Mouse (Mus musculus) liver, adult 2 months (tissue): Measurements from ENCODE around the gene Syde1. TPM values are rescaled to one million over a fixed set of nuclear protein-coding genes. Genes with fewer than 3 reads are reported as not detected.
A peak's percentile ranks its signal among the peaks of the same experiment; 100 is the strongest.

Experiments used
- DNase-seq: peaks from one replicate; pipeline ENCODE4 v3.0.0-alpha.2; 2011; ENCODE audit warnings: low read depth, low spot score; ENCODE audit errors: extremely low read depth
- H3K27ac ChIP-seq: fragments of 200-500 bp; replicated peaks from 2 replicates; pipeline ENCODE4 v1.5.1; 2012; ENCODE audit warnings: low read depth, mild to moderate bottlenecking, control low read depth, inconsistent platforms, low read length; ENCODE audit not compliant: insufficient read depth
- H3K27me3 ChIP-seq: fragments of 200-500 bp; 2 replicates; pipeline ENCODE4 v1.6.1; 2012; ENCODE audit warnings: mild to moderate bottlenecking, moderate library complexity, low read length, inconsistent platforms; ENCODE audit not compliant: control insufficient read depth, insufficient read depth
- H3K36me3 ChIP-seq: fragments of 200-500 bp; 2 replicates; pipeline ENCODE4 v1.6.1; 2012; ENCODE audit warnings: low read length, inconsistent platforms; ENCODE audit not compliant: control insufficient read depth, insufficient read depth
- H3K4me1 ChIP-seq: fragments of 200-500 bp; 2 replicates; pipeline ENCODE4 v1.6.1; 2011; ENCODE audit warnings: low read length; ENCODE audit not compliant: control insufficient read depth, insufficient read depth
- H3K4me3 ChIP-seq: fragments of 200-500 bp; 2 replicates; pipeline ENCODE4 v1.5.1; 2011; ENCODE audit warnings: low read depth, mild to moderate bottlenecking, control low read depth, low read length, moderate library complexity; ENCODE audit not compliant: insufficient read depth
- H3K79me2 ChIP-seq: fragments of 200-500 bp; 2 replicates; pipeline ENCODE4 v1.6.1; 2012; ENCODE audit warnings: inconsistent platforms, mild to moderate bottlenecking, low read length, moderate library complexity; ENCODE audit not compliant: control insufficient read depth, insufficient read depth
- H3K9ac ChIP-seq: fragments of 200-500 bp; 2 replicates; pipeline ENCODE4 v1.6.1; 2012; ENCODE audit warnings: low read depth, mild to moderate bottlenecking, control low read depth, inconsistent platforms, low read length
- CTCF ChIP-seq: fragments of 200-500 bp; IDR thresholded peaks from 2 replicates; pipeline ENCODE4 v1.5.1; 2011; ENCODE audit warnings: low read depth, low read length, control low read depth
- POLR2A ChIP-seq: fragments of 200-500 bp; IDR thresholded peaks from 2 replicates; pipeline ENCODE4 v1.6.1; 2011; ENCODE audit warnings: low read length, control low read depth; ENCODE audit not compliant: insufficient read depth; ENCODE audit errors: extremely low read depth
- WGBS: fragments of 180-500 bp; shearing (Covaris S2); methylation state at CpG from one replicate; pipeline ENCODE4 v1.1.7; 2018; 5-methylcytosine and 5-hydroxymethylcytosine counted together
- polyA plus RNA-seq: library from polyadenylated mRNA; depleted of rRNA; stranded (reverse); fragments of >200 nt; gene quantifications from 2 replicates; pipeline ENCODE4 v1.2.3, GENCODE M21; 2012
- total RNA-seq: library from RNA; depleted of rRNA; stranded (reverse); fragments of >200 nt; gene quantifications from 2 replicates; pipeline ENCODE4 v1.2.3, GENCODE M21; 2014

Syde1 gene
- total and polyA plus RNA-seq, 2 experiments, result 0.74 to 3.4 TPM

- Histone ChIP-seq H3K27me3 (no peaks in the 10 kb centered on the region), H3K4me1 (peaks cover 2% of the 10 kb centered on the region), H3K36me3 (peaks cover 6% of the 10 kb centered on the region; the same call in 1 of the 2 replicates), H3K27ac (peak overlapping the region; percentile 95), H3K79me2 (no peaks in the 10 kb centered on the region), H3K4me3 (peak overlapping the region; percentile 84), H3K9ac (peak overlapping the region; percentile 81)
- 8% methylated on average over 13 of the region's 13 CpGs for WGBS
- peak; percentile 33 for DNase-seq
- TF ChIP-seq CTCF (no peak), POLR2A (no peak)
Observed at GRCm38 (mm10) chr10:78575105-78575632, 16.6 kb downstream of the Syde1 start.

- H3K4me3 ChIP-seq, result peak within 1 kb of the TSS; percentile 84
- H3K36me3 ChIP-seq, result peaks cover 2% of the 10 kb centered on the region; the same call in 1 of the 2 replicates
- H3K9ac ChIP-seq, result peak within 1 kb of the TSS; percentile 81
- peaks cover 2% of the 10 kb centered on the region for H3K4me1 ChIP-seq
- TF ChIP-seq POLR2A (no peak), CTCF (no peak)
- peak; percentile 93 for DNase-seq
- no peaks in the 10 kb centered on the region for H3K79me2 ChIP-seq
- under 1% methylated on average over 51 of the region's 51 CpGs for WGBS
- H3K27me3 ChIP-seq, result no peaks in the 10 kb centered on the region
- H3K27ac ChIP-seq, result peak within 1 kb of the TSS; percentile 95
Observed at GRCm38 (mm10) chr10:78574250-78575104, 17.3 kb downstream of the Syde1 start, which contains the start of gene Ilvbl. Ilvbl (plus strand) TSS chr10:78574346.

DNA sequence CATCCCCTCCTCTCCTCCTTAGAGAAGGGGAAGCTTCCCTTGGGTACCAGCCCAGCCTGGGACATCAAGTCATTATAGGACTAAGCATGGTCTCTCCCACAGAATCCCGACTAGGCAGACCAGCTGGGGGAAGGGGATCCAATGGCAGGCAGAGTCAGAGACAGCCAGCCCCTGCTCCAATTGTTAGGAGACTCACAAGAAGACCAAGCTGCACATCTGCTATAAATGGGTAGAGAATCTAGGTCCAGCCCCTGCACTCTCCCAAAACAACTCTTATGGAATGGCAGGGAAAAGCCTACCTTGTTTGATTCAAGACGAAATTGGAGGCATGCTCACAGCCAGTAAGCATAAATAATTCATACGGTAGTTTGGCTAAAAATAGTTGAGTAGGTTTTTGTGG lies 18.5 kb downstream of the Syde1 start:
- H3K27me3 ChIP-seq, result no peaks in the 10 kb centered on the region
- no peak overlapping the region for H3K27ac ChIP-seq
- no peaks in the 10 kb centered on the region for H3K79me2 ChIP-seq
- no peaks in the 10 kb centered on the region; the same call in 1 of the 2 replicates for H3K36me3 ChIP-seq
- TF ChIP-seq CTCF, result no peak
- TF ChIP-seq POLR2A, result no peak
- DNase-seq, result no peak
- H3K4me1 ChIP-seq, result peaks cover 2% of the 10 kb centered on the region
- H3K4me3 ChIP-seq, result no peak overlapping the region
- no peak overlapping the region for H3K9ac ChIP-seq
- WGBS, result 83% methylated on average over 3 of the region's 3 CpGs

- TF ChIP-seq POLR2A (no peak), CTCF (no peak)
- no peak for DNase-seq
Observed at GRCm38 (mm10) chr10:78570897-78571296, 20.9 kb downstream of the Syde1 start.

GRCm38 (mm10) chr10:78570416-78570815 lies 21.3 kb downstream of the Syde1 start:
- no peak overlapping the region for H3K27ac ChIP-seq
- H3K27me3 ChIP-seq, result no peaks in the 10 kb centered on the region
- no peak for DNase-seq
- 84% methylated on average over 6 of the region's 6 CpGs for WGBS
- H3K9ac ChIP-seq, result no peak overlapping the region
- no peaks in the 10 kb centered on the region; the same call in 1 of the 2 replicates for H3K4me1 ChIP-seq
- TF ChIP-seq POLR2A (no peak), CTCF (no peak)
- H3K4me3 ChIP-seq, result no peak overlapping the region
- H3K79me2 ChIP-seq, result no peaks in the 10 kb centered on the region
- no peaks in the 10 kb centered on the region for H3K36me3 ChIP-seq

More at GRCm38 (mm10) chr10:78570897-78571296, 20.9 kb downstream of the Syde1 start:
- H3K9ac ChIP-seq, result no peak overlapping the region
- no peak overlapping the region for H3K27ac ChIP-seq
- no peak overlapping the region for H3K4me3 ChIP-seq
- no peaks in the 10 kb centered on the region for H3K36me3 ChIP-seq
- peaks cover 2% of the 10 kb centered on the region for H3K4me1 ChIP-seq
- no peaks in the 10 kb centered on the region for H3K79me2 ChIP-seq
- no peaks in the 10 kb centered on the region for H3K27me3 ChIP-seq
- WGBS, result 94% methylated on average over 2 of the region's 2 CpGs
